Mouse (Mus musculus): ENCODE data around the gene Smc1a. TPM values are rescaled to one million over a fixed set of nuclear protein-coding genes. Genes with fewer than 3 reads are reported as not detected.
A peak's percentile ranks its signal among the peaks of the same experiment; 100 is the strongest.

The Smc1a gene
- polyA plus RNA-seq, 1 experiment from 2014 or later, result 117 TPM

GRCm38 (mm10) chrX:152007863-152008262 lies 8.4 kb upstream of the Smc1a start:
- Histone ChIP-seq H3K4me2 (no peak overlapping the region), H3K36me3 (ENCODE audit: insufficient read depth) (peaks cover 20% of the 10 kb centered on the region; the same call in 1 of the 2 replicates), H3K27ac (ENCODE audit: low read depth) (no peak overlapping the region), H3K27me3 (ENCODE audit: insufficient read depth, low read length) (peaks cover 13% of the 10 kb centered on the region), H3K4me3 (ENCODE audit: low read depth, low read length) (no peak overlapping the region), H3K9me3 (ENCODE audit: low read depth, low read length) (no peaks in the 10 kb centered on the region), H3K9ac (no peak overlapping the region), H3K4me1 (ENCODE audit: insufficient read depth) (no peaks in the 10 kb centered on the region)
- 68% methylated on average over 1 of the region's 1 CpGs for WGBS
- no peak for TF ChIP-seq CTCF (IDR thresholded peaks at IDR 0.05; ENCODE audit: low read depth)
- no peak for ATAC-seq (ENCODE audit: insufficient read depth)
- DNase-seq, result no peak

GRCm38 (mm10) chrX:152015752-152016150 lies 477 bp upstream of the Smc1a start:
- Histone ChIP-seq H3K4me3 (ENCODE audit: low read depth, low read length) (peak overlapping the region; percentile 50), H3K9ac (peak overlapping the region; percentile 64), H3K27ac (ENCODE audit: low read depth) (peak overlapping the region; percentile 93), H3K4me1 (ENCODE audit: insufficient read depth) (no peaks in the 10 kb centered on the region), H3K36me3 (ENCODE audit: insufficient read depth) (no peaks in the 10 kb centered on the region), H3K9me3 (ENCODE audit: low read depth, low read length) (no peaks in the 10 kb centered on the region), H3K4me2 (peak overlapping the region; percentile 61), H3K27me3 (ENCODE audit: insufficient read depth, low read length) (no peaks in the 10 kb centered on the region)
- ATAC-seq (ENCODE audit: insufficient read depth) (no peak; the same call in 1 of the 2 replicates), DNase-seq (no peak)
- TF ChIP-seq CTCF (IDR thresholded peaks at IDR 0.05; ENCODE audit: low read depth), result no peak
- WGBS, result 18% methylated on average over 11 of the region's 11 CpGs

GRCm38 (mm10) chrX:152017186-152017585 lies 958 bp downstream of the Smc1a start:
- TF ChIP-seq CTCF (IDR thresholded peaks at IDR 0.05; ENCODE audit: low read depth), result no peak
- no peaks in the 10 kb centered on the region for H3K27me3 ChIP-seq (ENCODE audit: insufficient read depth, low read length)
- no peak for ATAC-seq (ENCODE audit: insufficient read depth)
- no peaks in the 10 kb centered on the region for H3K36me3 ChIP-seq (ENCODE audit: insufficient read depth)
- peak overlapping the region; percentile 50 for H3K4me3 ChIP-seq (ENCODE audit: low read depth, low read length)
- WGBS, result 17% methylated on average over 14 of the region's 14 CpGs
- peak; percentile 1 for DNase-seq
- H3K9ac ChIP-seq, result peak overlapping the region; percentile 59
- H3K9me3 ChIP-seq (ENCODE audit: low read depth, low read length), result no peaks in the 10 kb centered on the region
- peak overlapping the region; percentile 65 for H3K4me2 ChIP-seq
- no peaks in the 10 kb centered on the region for H3K4me1 ChIP-seq (ENCODE audit: insufficient read depth)
- H3K27ac ChIP-seq (ENCODE audit: low read depth), result peak overlapping the region; percentile 30; the same call in 1 of the 2 replicates

GRCm38 (mm10) chrX:152019294-152019693 lies 3.1 kb downstream of the Smc1a start:
- Histone ChIP-seq H3K9me3 (ENCODE audit: low read depth, low read length) (no peaks in the 10 kb centered on the region), H3K4me1 (ENCODE audit: insufficient read depth) (no peaks in the 10 kb centered on the region), H3K27me3 (ENCODE audit: insufficient read depth, low read length) (no peaks in the 10 kb centered on the region), H3K4me2 (no peak overlapping the region), H3K9ac (no peak overlapping the region), H3K36me3 (ENCODE audit: insufficient read depth) (0 out of 2 replicates have a peak, but pooled peaks cover 11% of the 10 kb centered on the region), H3K27ac (ENCODE audit: low read depth) (no peak overlapping the region), H3K4me3 (ENCODE audit: low read depth, low read length) (no peak overlapping the region)
- no peak for ATAC-seq (ENCODE audit: insufficient read depth)
- DNase-seq, result no peak
- TF ChIP-seq CTCF (IDR thresholded peaks at IDR 0.05; ENCODE audit: low read depth), result no peak
- WGBS, result 78% methylated on average over 2 of the region's 2 CpGs

- Histone ChIP-seq H3K4me1 (ENCODE audit: insufficient read depth) (no peaks in the 10 kb centered on the region), H3K4me3 (ENCODE audit: low read depth, low read length) (no peak overlapping the region), H3K9ac (no peak overlapping the region), H3K9me3 (ENCODE audit: low read depth, low read length) (no peaks in the 10 kb centered on the region), H3K4me2 (no peak overlapping the region), H3K36me3 (ENCODE audit: insufficient read depth) (peaks cover 48% of the 10 kb centered on the region), H3K27me3 (ENCODE audit: insufficient read depth, low read length) (0 out of 2 replicates have a peak, but pooled peaks cover 5% of the 10 kb centered on the region), H3K27ac (ENCODE audit: low read depth) (no peak overlapping the region)
- no peak for TF ChIP-seq CTCF (IDR thresholded peaks at IDR 0.05; ENCODE audit: low read depth)
- DNase-seq (no peak), ATAC-seq (ENCODE audit: insufficient read depth) (no peak)
These were observed 23.6 kb downstream of the Smc1a start for GRCm38 (mm10) chrX:152039865-152040264.

- Histone ChIP-seq H3K4me1 (ENCODE audit: insufficient read depth) (no peaks in the 10 kb centered on the region), H3K4me2 (no peak overlapping the region), H3K27me3 (ENCODE audit: insufficient read depth, low read length) (peaks cover 2% of the 10 kb centered on the region; the same call in 1 of the 2 replicates), H3K36me3 (ENCODE audit: insufficient read depth) (peaks cover 43% of the 10 kb centered on the region), H3K4me3 (ENCODE audit: low read depth, low read length) (no peak overlapping the region), H3K27ac (ENCODE audit: low read depth) (no peak overlapping the region), H3K9me3 (ENCODE audit: low read depth, low read length) (no peaks in the 10 kb centered on the region), H3K9ac (no peak overlapping the region)
- DNase-seq (no peak), ATAC-seq (ENCODE audit: insufficient read depth) (no peak)
- TF ChIP-seq CTCF (IDR thresholded peaks at IDR 0.05; ENCODE audit: low read depth), result no peak
These were observed 31.0 kb downstream of the Smc1a start for GRCm38 (mm10) chrX:152047230-152047629.

GRCm38 (mm10) chrX:152052546-152052945 lies 36.3 kb downstream of the Smc1a start:
- Histone ChIP-seq H3K27me3 (ENCODE audit: insufficient read depth, low read length) (peaks cover 2% of the 10 kb centered on the region; the same call in 1 of the 2 replicates), H3K4me2 (no peak overlapping the region), H3K9ac (no peak overlapping the region), H3K9me3 (ENCODE audit: low read depth, low read length) (no peaks in the 10 kb centered on the region), H3K4me3 (ENCODE audit: low read depth, low read length) (no peak overlapping the region), H3K4me1 (ENCODE audit: insufficient read depth) (no peaks in the 10 kb centered on the region), H3K27ac (ENCODE audit: low read depth) (no peak overlapping the region), H3K36me3 (ENCODE audit: insufficient read depth) (peaks cover 44% of the 10 kb centered on the region)
- no peak for TF ChIP-seq CTCF (IDR thresholded peaks at IDR 0.05; ENCODE audit: low read depth)
- ATAC-seq (ENCODE audit: insufficient read depth) (no peak), DNase-seq (no peak)
- 67% methylated on average over 3 of the region's 3 CpGs for WGBS

GRCm38 (mm10) chrX:152054094-152054493 lies 37.9 kb downstream of the Smc1a start:
- no peaks in the 10 kb centered on the region for H3K27me3 ChIP-seq (ENCODE audit: insufficient read depth, low read length)

More at GRCm38 (mm10) chrX:152054094-152054493, 37.9 kb downstream of the Smc1a start:
- ATAC-seq (ENCODE audit: insufficient read depth) (no peak), DNase-seq (no peak)
- WGBS, result 68% methylated on average over 1 of the region's 1 CpGs
- H3K9ac ChIP-seq, result no peak overlapping the region
- no peak for TF ChIP-seq CTCF (IDR thresholded peaks at IDR 0.05; ENCODE audit: low read depth)
- H3K4me2 ChIP-seq, result no peak overlapping the region
- no peak overlapping the region for H3K4me3 ChIP-seq (ENCODE audit: low read depth, low read length)
- H3K9me3 ChIP-seq (ENCODE audit: low read depth, low read length), result no peaks in the 10 kb centered on the region
- H3K36me3 ChIP-seq (ENCODE audit: insufficient read depth), result peaks cover 41% of the 10 kb centered on the region
- H3K4me1 ChIP-seq (ENCODE audit: insufficient read depth), result no peaks in the 10 kb centered on the region
- H3K27ac ChIP-seq (ENCODE audit: low read depth), result no peak overlapping the region

All from lung, embryonic 14.5 days (tissue).